In the genomic region with DNA sequence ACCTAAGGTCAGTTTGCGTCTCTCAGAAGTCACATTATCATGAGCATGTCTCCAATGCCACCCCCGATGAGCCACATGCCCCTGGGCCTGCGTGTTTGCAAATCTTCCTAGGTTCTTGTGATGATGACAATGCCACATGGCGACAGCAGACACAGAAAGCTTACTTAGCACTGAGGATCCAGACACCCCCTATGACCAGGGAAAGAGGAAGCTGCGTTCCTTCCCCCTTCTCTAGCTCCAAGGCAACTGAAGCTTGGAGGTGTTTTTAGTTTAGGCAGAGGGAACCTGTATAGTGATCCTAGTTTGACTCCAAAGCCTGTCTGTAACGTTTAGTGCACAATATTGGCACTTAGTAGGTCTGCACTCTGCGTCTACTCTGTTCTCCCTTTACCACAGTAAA, we compare ENCODE assay signal across 1 mouse cellular context.
TF ChIP-seq lines count a peak whose summit lies in the region.

No protein-coding gene starts in this region.

TF ChIP-seq in MEL, 35 proteins besides CTCF, POLR2A, EP300 and RAD21 (continued from another document):
- no peak for TF ChIP-seq ZNF384 (IDR thresholded peaks at IDR 0.05; ENCODE audit: low read depth, low read length)
- no peak for TF ChIP-seq RCOR1 (IDR thresholded peaks at IDR 0.05; ENCODE audit: low read depth, low read length)
- TF ChIP-seq USF2 (IDR thresholded peaks at IDR 0.05; ENCODE audit: borderline replicate concordance in 1 of 2, insufficient read depth in 1 of 2, low read depth in 1 of 2, low read length in 2 of 2): no peak
- no peak for TF ChIP-seq ZMIZ1 (IDR thresholded peaks at IDR 0.05; ENCODE audit: low read depth, low read length)
- no peak for TF ChIP-seq POLR2AphosphoS5 (IDR thresholded peaks at IDR 0.05; ENCODE audit: borderline replicate concordance, low read depth, low read length)
- TF ChIP-seq SMC3 (IDR thresholded peaks at IDR 0.05; ENCODE audit: low read depth, low read length): no peak
- TF ChIP-seq SIN3A (IDR thresholded peaks at IDR 0.05; ENCODE audit: low read length): no peak
